Mouse (Mus musculus) cortical plate, adult 2 months (tissue): ENCODE data around the gene Asb18.

Source experiments
- CTCF ChIP-seq: fragments of 200-500 bp; IDR thresholded peaks from 2 replicates; pipeline ENCODE4 v1.5.1; 2011; ENCODE audit warnings: mild to moderate bottlenecking, control low read depth, low read length; ENCODE audit not compliant: insufficient read depth; ENCODE audit errors: extremely low read depth
- POLR2A ChIP-seq: fragments of 200-500 bp; IDR thresholded peaks from 2 replicates; pipeline ENCODE4 v1.6.1; 2011; ENCODE audit warnings: mild to moderate bottlenecking, low read length, control low read depth; ENCODE audit not compliant: insufficient read depth; ENCODE audit errors: extremely low read depth

- no peak for TF ChIP-seq POLR2A
- TF ChIP-seq CTCF: no peak
Observed at GRCm38 (mm10) chr1:89929181-89929580, 85.3 kb downstream of the Asb18 start.
